Mouse (Mus musculus) liver, embryonic 16.5 days (tissue): ENCODE results near the gene Cstb. TPM values are rescaled to one million over a fixed set of nuclear protein-coding genes. Genes with fewer than 3 reads are reported as not detected.

Experiments
- ATAC-seq: fragments of 200-750 bp; cut with Nextera tagmentation; 2 replicates; pipeline ENCODE4 v1.8.0; 2017; ENCODE audit warnings: low read depth, mild to moderate bottlenecking, moderate number of reproducible peaks, moderate library complexity
- H3K27ac ChIP-seq: fragments of 300-500 bp; sonication (generic); 2 replicates; pipeline ENCODE4 v1.5.1; 2014; ENCODE audit warnings: mild to moderate bottlenecking, low read length
- H3K27me3 ChIP-seq: fragments of 300-500 bp; sonication (generic); 2 replicates; pipeline ENCODE4 v1.6.1; 2014; ENCODE audit warnings: low read depth, low read length, mixed read lengths; ENCODE audit not compliant: control insufficient read depth, insufficient read depth
- H3K36me3 ChIP-seq: fragments of 300-500 bp; sonication (generic); 2 replicates; pipeline ENCODE4 v1.6.1; 2014; ENCODE audit warnings: mild to moderate bottlenecking; ENCODE audit not compliant: control insufficient read depth, insufficient read depth
- H3K4me1 ChIP-seq: fragments of 300-500 bp; sonication (generic); 2 replicates; pipeline ENCODE4 v1.6.1; 2014; ENCODE audit warnings: low read depth, low read length, mixed read lengths; ENCODE audit not compliant: control insufficient read depth
- H3K4me2 ChIP-seq: fragments of 300-500 bp; sonication (generic); 2 replicates; pipeline ENCODE4 v1.6.1; 2014; ENCODE audit warnings: low read depth, low read length, mixed read lengths
- H3K4me3 ChIP-seq: fragments of 300-500 bp; sonication (generic); 2 replicates; pipeline ENCODE4 v1.5.1; 2014; ENCODE audit warnings: low read depth, mild to moderate bottlenecking, low read length
- H3K9ac ChIP-seq: fragments of 300-500 bp; sonication (generic); 2 replicates; pipeline ENCODE4 v1.6.1; 2014; ENCODE audit warnings: low read depth, low read length
- H3K9me3 ChIP-seq: fragments of 300-500 bp; sonication (generic); replicated peaks from 2 replicates; pipeline ENCODE4 v1.6.1; 2016; ENCODE audit warnings: low read length; ENCODE audit not compliant: control insufficient read depth
- WGBS: fragments of 180-500 bp; shearing (Covaris S2); extraction: QIAGEN DNeasy Blood & Tissue Kit; methylation state at CpG from one replicate; pipeline ENCODE4 v1.1.7; 2014; ENCODE audit not compliant: insufficient replicate concordance; 5-methylcytosine and 5-hydroxymethylcytosine counted together
- polyA plus RNA-seq: library from polyadenylated mRNA; unstranded; fragments of >200 nt; fragmentation: Nextera tagmentation; extraction: Ambion mirVana; gene quantifications from 2 replicates; pipeline ENCODE4 v1.2.1, GENCODE M21; 2015

The Cstb gene
- polyA plus RNA-seq, 1 experiment from 2014 or later = 93.9 TPM

GRCm38 (mm10) chr10:78461767-78462166, 36.3 kb downstream of the Cstb start:
- H3K36me3 ChIP-seq = no peaks in the 10 kb centered on the region
- no peak overlapping the region for H3K9ac ChIP-seq
- H3K4me3 ChIP-seq = no peak overlapping the region
- H3K4me1 ChIP-seq = peaks cover 35% of the 10 kb centered on the region
- WGBS = 51% methylated on average over 4 of the region's 4 CpGs
- H3K27me3 ChIP-seq = no peaks in the 10 kb centered on the region
- no peak overlapping the region for H3K27ac ChIP-seq
- no peaks in the 10 kb centered on the region for H3K9me3 ChIP-seq
- no peak for ATAC-seq
- no peak overlapping the region for H3K4me2 ChIP-seq

GRCm38 (mm10) chr10:78462945-78463768, 37.7 kb downstream of the Cstb start:
- Histone ChIP-seq H3K9me3 (no peaks in the 10 kb centered on the region), H3K27me3 (no peaks in the 10 kb centered on the region), H3K4me2 (peak overlapping the region; percentile 90), H3K4me3 (no peak overlapping the region), H3K4me1 (peaks cover 25% of the 10 kb centered on the region), H3K27ac (no peak overlapping the region), H3K36me3 (no peaks in the 10 kb centered on the region), H3K9ac (no peak overlapping the region)
- peak; percentile 11; the same call in 1 of the 2 replicates for ATAC-seq
- WGBS = 63% methylated on average over 8 of the region's 8 CpGs

- WGBS = 53% methylated on average over 3 of the region's 3 CpGs
- no peak overlapping the region for H3K27ac ChIP-seq
- peak overlapping the region; percentile 60 for H3K9ac ChIP-seq
These were observed 38.3 kb downstream of the Cstb start for GRCm38 (mm10) chr10:78463769-78464167.

GRCm38 (mm10) chr10:78464201-78464791, 38.8 kb downstream of the Cstb start:
- Histone ChIP-seq H3K4me3 (peak overlapping the region; percentile 67), H3K9ac (peak overlapping the region; percentile 60), H3K9me3 (no peaks in the 10 kb centered on the region), H3K36me3 (no peaks in the 10 kb centered on the region), H3K4me2 (peak overlapping the region; percentile 90), H3K27ac (peak overlapping the region; percentile 35; the same call in 1 of the 2 replicates), H3K4me1 (peaks cover 18% of the 10 kb centered on the region), H3K27me3 (no peaks in the 10 kb centered on the region)
- WGBS = 2% methylated on average over 32 of the region's 32 CpGs
- peak; percentile 12; the same call in 1 of the 2 replicates for ATAC-seq

More at GRCm38 (mm10) chr10:78463769-78464167, 38.3 kb downstream of the Cstb start:
- ATAC-seq = no peak
- Histone ChIP-seq H3K4me1 (peaks cover 19% of the 10 kb centered on the region), H3K36me3 (no peaks in the 10 kb centered on the region), H3K27me3 (no peaks in the 10 kb centered on the region), H3K4me2 (peak overlapping the region; percentile 90), H3K4me3 (peak overlapping the region; percentile 67), H3K9me3 (no peaks in the 10 kb centered on the region)

- peak within 1 kb of the TSS; percentile 67 for H3K4me3 ChIP-seq
- WGBS = under 1% methylated on average over 35 of the region's 35 CpGs
- H3K27ac ChIP-seq = peak within 1 kb of the TSS; percentile 35; the same call in 1 of the 2 replicates
- H3K9ac ChIP-seq = peak within 1 kb of the TSS; percentile 60
- ATAC-seq = peak; percentile 92
- H3K9me3 ChIP-seq = no peaks in the 10 kb centered on the region
- peak within 1 kb of the TSS; percentile 90 for H3K4me2 ChIP-seq
- peaks cover 18% of the 10 kb centered on the region for H3K4me1 ChIP-seq
- H3K36me3 ChIP-seq = no peaks in the 10 kb centered on the region
- no peaks in the 10 kb centered on the region for H3K27me3 ChIP-seq
These were observed 39.3 kb downstream of the Cstb start, which contains the start of gene Pdxk for GRCm38 (mm10) chr10:78464792-78465207. Gene Pdxk (minus strand): TSS chr10:78464975.

- Histone ChIP-seq H3K4me3 (no peak overlapping the region), H3K9ac (no peak overlapping the region), H3K27ac (0 out of 2 replicates have a peak overlapping the region, but pooled peaks have one; percentile 9), H3K4me1 (peaks cover 18% of the 10 kb centered on the region), H3K36me3 (no peaks in the 10 kb centered on the region), H3K4me2 (no peak overlapping the region), H3K27me3 (no peaks in the 10 kb centered on the region), H3K9me3 (no peaks in the 10 kb centered on the region)
- no peak for ATAC-seq
- WGBS = 29% methylated on average over 3 of the region's 3 CpGs
These were observed 40.0 kb downstream of the Cstb start for GRCm38 (mm10) chr10:78465472-78465871.

GRCm38 (mm10) chr10:78466647-78467046, 41.2 kb downstream of the Cstb start:
- Histone ChIP-seq H3K9me3 (no peaks in the 10 kb centered on the region), H3K4me1 (peaks cover 18% of the 10 kb centered on the region), H3K4me2 (no peak overlapping the region), H3K9ac (no peak overlapping the region), H3K27ac (no peak overlapping the region), H3K27me3 (no peaks in the 10 kb centered on the region), H3K4me3 (no peak overlapping the region), H3K36me3 (no peaks in the 10 kb centered on the region)
- ATAC-seq = no peak
- 69% methylated on average over 9 of the region's 9 CpGs for WGBS

GRCm38 (mm10) chr10:78467761-78468310, 42.4 kb downstream of the Cstb start:
- Histone ChIP-seq H3K36me3 (no peaks in the 10 kb centered on the region), H3K27me3 (no peaks in the 10 kb centered on the region), H3K4me3 (no peak overlapping the region), H3K4me2 (no peak overlapping the region), H3K9me3 (no peaks in the 10 kb centered on the region), H3K4me1 (peaks cover 18% of the 10 kb centered on the region), H3K9ac (no peak overlapping the region), H3K27ac (no peak overlapping the region)
- WGBS = 76% methylated on average over 2 of the region's 2 CpGs
- no peak for ATAC-seq
